Mouse (Mus musculus): ENCODE measurements around the gene Larp4.
"Not testable (repeated sequence)": the region's sequence is repeated elsewhere in the genome, so short reads cannot be mapped to it uniquely, and the experiment has no call there.

Larp4 gene

GRCm38 (mm10) chr15:99969765-99970164, at the start of gene Larp4:
TSS of gene Larp4 (plus strand) at chr15:99970065.
- not testable (repeated sequence) for DNase-seq (ENCODE audit: low spot score)

- DNase-seq (ENCODE audit: low spot score), result no peak
Measured at GRCm38 (mm10) chr15:99931231-99931630, 38.6 kb upstream of the Larp4 start.

GRCm38 (mm10) chr15:99934501-99934900, 35.4 kb upstream of the Larp4 start:
- no peak for DNase-seq (ENCODE audit: low spot score)

GRCm38 (mm10) chr15:99936659-99937058, 33.2 kb upstream of the Larp4 start:
- no peak for DNase-seq (ENCODE audit: low spot score)

GRCm38 (mm10) chr15:99937841-99938240, 32.0 kb upstream of the Larp4 start:
- DNase-seq (ENCODE audit: low spot score), result no peak

- DNase-seq (ENCODE audit: low spot score), result no peak
Measured at GRCm38 (mm10) chr15:99940426-99940825, 29.4 kb upstream of the Larp4 start.

- no peak for DNase-seq (ENCODE audit: low spot score)
Measured at GRCm38 (mm10) chr15:99940970-99941630, 28.8 kb upstream of the Larp4 start.

- no peak for DNase-seq (ENCODE audit: low spot score)
Measured at GRCm38 (mm10) chr15:99955324-99955723, 14.5 kb upstream of the Larp4 start.

- no peak for DNase-seq (ENCODE audit: low spot score)
Measured at GRCm38 (mm10) chr15:99965103-99965775, 4.6 kb upstream of the Larp4 start.

GRCm38 (mm10) chr15:99966961-99967360, 2.9 kb upstream of the Larp4 start, which contains the start of gene Fam186a:
TSS of gene Fam186a (minus strand) at chr15:99967061.
- DNase-seq (ENCODE audit: low spot score), result no peak

GRCm38 (mm10) chr15:99970606-99971005, 741 bp downstream of the Larp4 start:
- DNase-seq (ENCODE audit: low spot score), result no peak

GRCm38 (mm10) chr15:99972361-99972988, 2.6 kb downstream of the Larp4 start:
- DNase-seq (ENCODE audit: low spot score), result peak; percentile 94

GRCm38 (mm10) chr15:99972989-99973911, 3.4 kb downstream of the Larp4 start:
- peak; percentile 10 for DNase-seq (ENCODE audit: low spot score)

GRCm38 (mm10) chr15:99974476-99975220, 4.8 kb downstream of the Larp4 start:
- no peak for DNase-seq (ENCODE audit: low spot score)

GRCm38 (mm10) chr15:99976121-99976520, 6.3 kb downstream of the Larp4 start:
- not testable (repeated sequence) for DNase-seq (ENCODE audit: low spot score)

GRCm38 (mm10) chr15:99979266-99979665, 9.4 kb downstream of the Larp4 start:
- no peak for DNase-seq (ENCODE audit: low spot score)

- no peak for DNase-seq (ENCODE audit: low spot score)
Measured at GRCm38 (mm10) chr15:99979715-99980114, 9.8 kb downstream of the Larp4 start.

GRCm38 (mm10) chr15:99993100-99993499, 23.2 kb downstream of the Larp4 start:
- no peak for DNase-seq (ENCODE audit: low spot score)

GRCm38 (mm10) chr15:99997114-99997804, 27.4 kb downstream of the Larp4 start:
- DNase-seq (ENCODE audit: low spot score), result no peak

- DNase-seq (ENCODE audit: low spot score), result no peak
Measured at GRCm38 (mm10) chr15:99999390-99999789, 29.5 kb downstream of the Larp4 start.
